Comparison of ENCODE assay signal across 11 mouse cellular contexts in genomic region chr5:74205509-74205908, GRCm38 (mm10). TPM values are rescaled to one million over a fixed set of nuclear protein-coding genes. Genes with fewer than 3 reads are reported as not detected.
DNase-seq lines count a peak whose midpoint lies in the region; ATAC-seq lines count a peak whose summit lies in the region.
"Had no signal": no experiment of that assay in that cellular context is flagged by ENCODE, and none has a peak within 500 bp of the region (broad histone marks: within the 10 kb centered on the region; RNA-seq: fewer than 3 reads in every experiment).

No protein-coding gene starts in this region.

- no peak overlapping the region for H3K4me3 ChIP-seq in limb, embryonic 13.5 days
- H3K4me3 ChIP-seq: hindbrain, embryonic 15.5 days had no signal

- 0 out of 2 replicates have a peak, but pooled peaks have one; percentile 11 for ATAC-seq in frontal cortex, adult (ENCODE audit: low TSS enrichment)
- no peak for ATAC-seq in limb, embryonic 13.5 days (ENCODE audit: low FRiP score, low read depth)
- ATAC-seq in erythroblast, adult 5-6 weeks (replicated peaks; ENCODE audit: low FRiP score, poor library complexity, severe bottlenecking) = no peak

- H3K9me3 ChIP-seq in limb, embryonic 13.5 days = peaks cover 8% of the 10 kb centered on the region; the same call in 1 of the 2 replicates
- H3K9me3 ChIP-seq: hindbrain, embryonic 15.5 days had no signal

- H3K36me3 ChIP-seq in limb, embryonic 13.5 days = no peaks in the 10 kb centered on the region; the same call in 1 of the 2 replicates
- H3K36me3 ChIP-seq: hindbrain, embryonic 15.5 days had no signal

- WGBS in limb, embryonic 13.5 days = 43% methylated on average over 8 of the region's 8 CpGs

- no peaks in the 10 kb centered on the region for H3K27me3 ChIP-seq in limb, embryonic 13.5 days
- H3K27me3 ChIP-seq: hindbrain, embryonic 15.5 days had no signal

- peak overlapping the region; percentile 63 for H3K27ac ChIP-seq in limb, embryonic 13.5 days
- H3K27ac ChIP-seq: hindbrain, embryonic 15.5 days had no signal

- no peak for DNase-seq in frontal cortex, adult 2 months (ENCODE audit: extremely low spot score in 1 of 2, low spot score in 1 of 2)
- DNase-seq in layer of hippocampus, adult 9-11 months = peak; percentile 49
- no peak for DNase-seq in layer of hippocampus, postnatal 14 days (ENCODE audit: low spot score in 2 of 2)
- DNase-seq in adrenal gland, postnatal 36 days = peak; percentile 76
- no peak for DNase-seq in cerebellum, postnatal 10 days
- DNase-seq: kidney, postnatal 14 days; liver had no signal

- H3K9ac ChIP-seq in limb, embryonic 13.5 days = no peak overlapping the region
- H3K9ac ChIP-seq: hindbrain, embryonic 15.5 days had no signal

- H3K4me2 ChIP-seq in limb, embryonic 13.5 days (replicated peaks) = no peak overlapping the region
- H3K4me2 ChIP-seq: hindbrain, embryonic 15.5 days had no signal

- peaks cover 61% of the 10 kb centered on the region for H3K4me1 ChIP-seq in limb, embryonic 13.5 days
- H3K4me1 ChIP-seq: hindbrain, embryonic 15.5 days had no signal

RNA-seq across cellular contexts. Expression of gene Rasl11b, which starts 10.4 kb away (rescaled TPM):
- polyA plus RNA-seq in frontal cortex, adult 2 months (2012; rRNA removed) = 191 and 225 TPM in 2 replicates
- total RNA-seq in layer of hippocampus, postnatal 14 days (2021) = 10 to 100 TPM; 62.7 to 66.1 TPM
- 10 to 100 TPM; 18.1 to 24.3 TPM for total RNA-seq in adrenal gland, postnatal 36 days (2021)
- polyA plus RNA-seq in limb, embryonic 13.5 days (2015; fragmentation: Nextera tagmentation; extraction: Ambion mirVana) = 147 and 149 TPM in 2 replicates
- 0.58 and 0.63 TPM in 2 replicates for total RNA-seq in erythroblast, adult 5-6 weeks (2015; ENCODE audit: low replicate concordance)
- 0.70 TPM in 1 of 2 replicates, not detected in the other for total RNA-seq in erythroblast, adult 5-6 weeks (2017; ENCODE audit: low replicate concordance)

Comparison
In these comparisons a context has a peak if more than half of its experiments do, and no peak if none do; other contexts are left out.
1. DNase-seq: peak in layer of hippocampus, adult 9-11 months (single experiment) and adrenal gland, postnatal 36 days (2 of 2); none in frontal cortex, adult 2 months (0 of 2), layer of hippocampus, postnatal 14 days (0 of 2) and cerebellum, postnatal 10 days (0 of 2).
2. RNA of gene Rasl11b, which starts 10.4 kb away (total RNA-seq): 62.7 to 66.1 TPM in layer of hippocampus, postnatal 14 days and 18.1 to 24.3 TPM in adrenal gland, postnatal 36 days; 0.58 to 0.70 TPM in erythroblast, adult 5-6 weeks; every median in the first group is over 10 times any median in the second.